Mouse (Mus musculus): Measurements from ENCODE around the gene Mtmr2.

Gene Mtmr2

GRCm38 (mm10) chr9:13804480-13804879 is 56.3 kb downstream of the Mtmr2 start:
- in situ Hi-C loops (cut with MboI; ENCODE audit: unreplicated experiment in 2 of 2) = loop anchor here in 1 of 2 experiments (10.0 kb wide), 1 partner anchor 570 kb away; no protein-coding TSS in a partner anchor

GRCm38 (mm10) chr9:13806854-13807253 is 58.6 kb downstream of the Mtmr2 start:
- in situ Hi-C loops (cut with MboI; ENCODE audit: unreplicated experiment in 2 of 2) = loop anchor here (5.0 to 10.0 kb wide), 2 partner anchors 570 to 572 kb away; no protein-coding TSS in a partner anchor

GRCm38 (mm10) chr9:13807657-13808056 is 59.4 kb downstream of the Mtmr2 start:
- in situ Hi-C loops (cut with MboI; ENCODE audit: unreplicated experiment in 2 of 2) = loop anchor here (5.0 to 10.0 kb wide), 2 partner anchors 570 to 573 kb away; no protein-coding TSS in a partner anchor

GRCm38 (mm10) chr9:13809937-13810336 is 61.7 kb downstream of the Mtmr2 start:
- in situ Hi-C loops (cut with MboI; ENCODE audit: unreplicated experiment in 2 of 2) = loop anchor here (5.0 to 10.0 kb wide), 2 partner anchors 573 to 575 kb away; no protein-coding TSS in a partner anchor

- in situ Hi-C loops (cut with MboI; ENCODE audit: unreplicated experiment in 2 of 2) = no loop called here
These were observed 70.2 kb downstream of the Mtmr2 start for GRCm38 (mm10) chr9:13818369-13818768.

GRCm38 (mm10) chr9:13820774-13821173 is 72.6 kb downstream of the Mtmr2 start:
- in situ Hi-C loops (cut with MboI; ENCODE audit: unreplicated experiment in 2 of 2) = no loop called here

GRCm38 (mm10) chr9:13825896-13826295 is 77.7 kb downstream of the Mtmr2 start:
- in situ Hi-C loops (cut with MboI; ENCODE audit: unreplicated experiment in 2 of 2) = loop anchor here (25.0 kb wide), 3 partner anchors 1461 to 1711 kb away; partner anchors contain the start of genes 4931406C07Rik (in 1 of the 2), Med17 (in 1 of the 2) and Taf1d (in 1 of the 2)

GRCm38 (mm10) chr9:13826391-13826805 is 78.2 kb downstream of the Mtmr2 start:
- in situ Hi-C loops (cut with MboI; ENCODE audit: unreplicated experiment in 2 of 2) = loop anchor here (25.0 kb wide), 3 partner anchors 1461 to 1711 kb away; partner anchors contain the start of genes 4931406C07Rik (in 1 of the 2), Med17 (in 1 of the 2) and Taf1d (in 1 of the 2)

- in situ Hi-C loops (cut with MboI; ENCODE audit: unreplicated experiment in 2 of 2) = loop anchor here (25.0 kb wide), 3 partner anchors 1460 to 1710 kb away; partner anchors contain the start of genes 4931406C07Rik (in 1 of the 2), Med17 (in 1 of the 2) and Taf1d (in 1 of the 2)
These were observed 78.7 kb downstream of the Mtmr2 start, which contains the start of gene Cep57 for GRCm38 (mm10) chr9:13826832-13827405. Cep57 (minus strand) TSS chr9:13827107.

GRCm38 (mm10) chr9:13827406-13828086 is 79.3 kb downstream of the Mtmr2 start, which contains the start of gene Fam76b:
Fam76b (plus strand) TSS chr9:13827716.
- in situ Hi-C loops (cut with MboI; ENCODE audit: unreplicated experiment in 2 of 2) = loop anchor here (25.0 kb wide), 3 partner anchors 1460 to 1710 kb away; partner anchors contain the start of genes 4931406C07Rik (in 1 of the 2), Med17 (in 1 of the 2) and Taf1d (in 1 of the 2)

- in situ Hi-C loops (cut with MboI; ENCODE audit: unreplicated experiment in 2 of 2) = loop anchor here (25.0 kb wide), 3 partner anchors 1459 to 1709 kb away; partner anchors contain the start of genes 4931406C07Rik (in 1 of the 2), Med17 (in 1 of the 2) and Taf1d (in 1 of the 2)
These were observed 79.9 kb downstream of the Mtmr2 start for GRCm38 (mm10) chr9:13828087-13828441.

GRCm38 (mm10) chr9:13835256-13835655 is 87.0 kb downstream of the Mtmr2 start:
- in situ Hi-C loops (cut with MboI; ENCODE audit: unreplicated experiment in 2 of 2) = loop anchor here (25.0 kb wide), 3 partner anchors 1452 to 1702 kb away; partner anchors contain the start of genes 4931406C07Rik (in 1 of the 2), Med17 (in 1 of the 2) and Taf1d (in 1 of the 2)

GRCm38 (mm10) chr9:13836726-13837125 is 88.5 kb downstream of the Mtmr2 start:
- in situ Hi-C loops (cut with MboI; ENCODE audit: unreplicated experiment in 2 of 2) = loop anchor here (25.0 kb wide), 3 partner anchors 1451 to 1701 kb away; partner anchors contain the start of genes 4931406C07Rik (in 1 of the 2), Med17 (in 1 of the 2) and Taf1d (in 1 of the 2)

- in situ Hi-C loops (cut with MboI; ENCODE audit: unreplicated experiment in 2 of 2) = loop anchor here (25.0 kb wide), 3 partner anchors 1440 to 1690 kb away; partner anchors contain the start of genes 4931406C07Rik (in 1 of the 2), Med17 (in 1 of the 2) and Taf1d (in 1 of the 2)
These were observed 99.4 kb downstream of the Mtmr2 start for GRCm38 (mm10) chr9:13847591-13847990.

- in situ Hi-C loops (cut with MboI; ENCODE audit: unreplicated experiment in 2 of 2) = loop anchor here (25.0 kb wide), 3 partner anchors 1439 to 1689 kb away; partner anchors contain the start of genes 4931406C07Rik (in 1 of the 2), Med17 (in 1 of the 2) and Taf1d (in 1 of the 2)
These were observed 100.6 kb downstream of the Mtmr2 start for GRCm38 (mm10) chr9:13848481-13849480.

GRCm38 (mm10) chr9:13853876-13854275 is 105.7 kb downstream of the Mtmr2 start:
- in situ Hi-C loops (cut with MboI; ENCODE audit: unreplicated experiment in 2 of 2) = loop anchor here in 1 of 2 experiments (25.0 kb wide), 1 partner anchor 658 kb away; the partner anchor contains the start of genes Cwc15 and Kdm4d
